Mouse (Mus musculus) lung, embryonic 15.5 days (tissue): Measurements from ENCODE around the gene Mepe. TPM values are rescaled to one million over a fixed set of nuclear protein-coding genes. Genes with fewer than 3 reads are reported as not detected.

Experiments
- ATAC-seq: fragments of 200-750 bp; cut with Nextera tagmentation; 2 replicates; pipeline ENCODE4 v1.8.0; 2017; ENCODE audit warnings: moderate number of reproducible peaks, borderline replicate concordance; ENCODE audit not compliant: low FRiP score, low TSS enrichment; ENCODE audit errors: extremely low read depth
- H3K27ac ChIP-seq: fragments of 300-500 bp; sonication (generic); 2 replicates; pipeline ENCODE4 v1.5.1; 2015; ENCODE audit warnings: moderate library complexity, mild to moderate bottlenecking, inconsistent platforms
- H3K27me3 ChIP-seq: fragments of 300-500 bp; sonication (generic); 2 replicates; pipeline ENCODE4 v1.6.1; 2015; ENCODE audit warnings: inconsistent platforms
- H3K36me3 ChIP-seq: fragments of 300-500 bp; sonication (generic); 2 replicates; pipeline ENCODE4 v1.6.1; 2015; ENCODE audit warnings: inconsistent platforms
- H3K4me1 ChIP-seq: fragments of 300-500 bp; sonication (generic); 2 replicates; pipeline ENCODE4 v1.6.1; 2015; ENCODE audit warnings: inconsistent platforms
- H3K4me2 ChIP-seq: fragments of 300-500 bp; sonication (generic); 2 replicates; pipeline ENCODE4 v1.6.1; 2015; ENCODE audit warnings: inconsistent platforms, mild to moderate bottlenecking, moderate library complexity
- H3K4me3 ChIP-seq: fragments of 300-500 bp; sonication (generic); 2 replicates; pipeline ENCODE4 v1.5.1; 2015; ENCODE audit warnings: mild to moderate bottlenecking, inconsistent platforms
- H3K9ac ChIP-seq: fragments of 300-500 bp; sonication (generic); 2 replicates; pipeline ENCODE4 v1.6.1; 2015; ENCODE audit warnings: inconsistent platforms
- H3K9me3 ChIP-seq: fragments of 300-500 bp; sonication (generic); 2 replicates; pipeline ENCODE4 v1.6.1; 2016; ENCODE audit warnings: inconsistent platforms
- WGBS: fragments of 180-500 bp; shearing (Covaris S2); methylation state at CpG from one replicate; pipeline ENCODE4 v1.1.7; 2015; 5-methylcytosine and 5-hydroxymethylcytosine counted together
- polyA plus RNA-seq: library from polyadenylated mRNA; unstranded; fragments of >200 nt; fragmentation: Nextera tagmentation; extraction: Ambion mirVana; gene quantifications from 2 replicates; pipeline ENCODE4 v1.2.1, GENCODE M21; 2015

The Mepe gene
- not detected in 2 replicates for polyA plus RNA-seq

- Histone ChIP-seq H3K9ac (no peak within 1 kb of the TSS), H3K27me3 (no peaks in the 10 kb centered on the region), H3K9me3 (no peaks in the 10 kb centered on the region), H3K4me2 (no peak within 1 kb of the TSS), H3K36me3 (no peaks in the 10 kb centered on the region), H3K4me1 (no peaks in the 10 kb centered on the region), H3K4me3 (no peak within 1 kb of the TSS), H3K27ac (no peak within 1 kb of the TSS)
- no peak for ATAC-seq
- WGBS = 85% methylated on average over 6 of the region's 6 CpGs
Observed at GRCm38 (mm10) chr5:104325029-104325428, at the start of gene Mepe. Mepe (plus strand) TSS chr5:104325329.

- WGBS = 70% methylated on average over 6 of the region's 6 CpGs
- H3K27me3 ChIP-seq = no peaks in the 10 kb centered on the region
- H3K4me2 ChIP-seq = no peak overlapping the region
- no peaks in the 10 kb centered on the region for H3K9me3 ChIP-seq
- H3K4me3 ChIP-seq = no peak overlapping the region
- H3K36me3 ChIP-seq = no peaks in the 10 kb centered on the region
- no peak overlapping the region for H3K9ac ChIP-seq
- no peak for ATAC-seq
- H3K4me1 ChIP-seq = no peaks in the 10 kb centered on the region
- no peak overlapping the region for H3K27ac ChIP-seq
Observed at GRCm38 (mm10) chr5:104294201-104294600, 30.9 kb upstream of the Mepe start.

- Histone ChIP-seq H3K4me1 (no peaks in the 10 kb centered on the region), H3K36me3 (no peaks in the 10 kb centered on the region), H3K27me3 (no peaks in the 10 kb centered on the region), H3K4me3 (no peak within 1 kb of the TSS), H3K4me2 (no peak within 1 kb of the TSS), H3K9ac (no peak within 1 kb of the TSS), H3K9me3 (no peaks in the 10 kb centered on the region), H3K27ac (no peak within 1 kb of the TSS)
- 35% methylated on average over 6 of the region's 6 CpGs for WGBS
- ATAC-seq = no peak
Observed at GRCm38 (mm10) chr5:104298994-104299393, 26.1 kb upstream of the Mepe start, which contains the start of gene Ibsp. Ibsp (plus strand) TSS chr5:104299171.

- Histone ChIP-seq H3K36me3 (no peaks in the 10 kb centered on the region), H3K27ac (no peak overlapping the region), H3K4me2 (no peak overlapping the region), H3K27me3 (no peaks in the 10 kb centered on the region), H3K9me3 (no peaks in the 10 kb centered on the region), H3K4me3 (no peak overlapping the region), H3K9ac (no peak overlapping the region), H3K4me1 (no peaks in the 10 kb centered on the region)
- 33% methylated on average over 1 of the region's 1 CpGs for WGBS
- ATAC-seq = no peak
Observed at GRCm38 (mm10) chr5:104314073-104314472, 11.1 kb upstream of the Mepe start.

GRCm38 (mm10) chr5:104326884-104327283, 1.8 kb downstream of the Mepe start:
- H3K27me3 ChIP-seq = no peaks in the 10 kb centered on the region
- no peak overlapping the region for H3K27ac ChIP-seq
- H3K4me3 ChIP-seq = no peak overlapping the region
- H3K9me3 ChIP-seq = no peaks in the 10 kb centered on the region
- no peak overlapping the region for H3K9ac ChIP-seq
- 52% methylated on average over 4 of the region's 4 CpGs for WGBS
- no peak overlapping the region for H3K4me2 ChIP-seq
- H3K36me3 ChIP-seq = no peaks in the 10 kb centered on the region
- ATAC-seq = no peak
- no peaks in the 10 kb centered on the region for H3K4me1 ChIP-seq

GRCm38 (mm10) chr5:104327389-104327788, 2.3 kb downstream of the Mepe start:
- WGBS = 67% methylated on average over 8 of the region's 8 CpGs
- Histone ChIP-seq H3K9me3 (no peaks in the 10 kb centered on the region), H3K4me2 (no peak overlapping the region), H3K36me3 (no peaks in the 10 kb centered on the region), H3K27me3 (no peaks in the 10 kb centered on the region), H3K4me3 (no peak overlapping the region), H3K27ac (no peak overlapping the region), H3K4me1 (no peaks in the 10 kb centered on the region), H3K9ac (no peak overlapping the region)
- ATAC-seq = no peak

- peaks cover 3% of the 10 kb centered on the region for H3K4me1 ChIP-seq
- no peak overlapping the region for H3K4me2 ChIP-seq
- H3K27ac ChIP-seq = no peak overlapping the region
- H3K4me3 ChIP-seq = no peak overlapping the region
- no peaks in the 10 kb centered on the region for H3K36me3 ChIP-seq
- H3K27me3 ChIP-seq = no peaks in the 10 kb centered on the region
- H3K9ac ChIP-seq = no peak overlapping the region
- no peaks in the 10 kb centered on the region for H3K9me3 ChIP-seq
- ATAC-seq = no peak
Observed at GRCm38 (mm10) chr5:104327876-104328275, 2.7 kb downstream of the Mepe start.

GRCm38 (mm10) chr5:104328317-104328850, 3.3 kb downstream of the Mepe start:
- Histone ChIP-seq H3K36me3 (no peaks in the 10 kb centered on the region), H3K27me3 (no peaks in the 10 kb centered on the region), H3K9ac (no peak overlapping the region), H3K9me3 (no peaks in the 10 kb centered on the region), H3K4me1 (peaks cover 8% of the 10 kb centered on the region), H3K27ac (no peak overlapping the region), H3K4me2 (no peak overlapping the region), H3K4me3 (no peak overlapping the region)
- WGBS = 69% methylated on average over 4 of the region's 4 CpGs
- peak; percentile 39; the same call in 1 of the 2 replicates for ATAC-seq

GRCm38 (mm10) chr5:104329381-104329780, 4.3 kb downstream of the Mepe start:
- Histone ChIP-seq H3K4me3 (no peak overlapping the region), H3K4me2 (no peak overlapping the region), H3K9ac (no peak overlapping the region), H3K9me3 (no peaks in the 10 kb centered on the region), H3K27ac (no peak overlapping the region), H3K27me3 (no peaks in the 10 kb centered on the region), H3K4me1 (peaks cover 8% of the 10 kb centered on the region), H3K36me3 (no peaks in the 10 kb centered on the region)
- ATAC-seq = no peak
- 74% methylated on average over 5 of the region's 5 CpGs for WGBS

GRCm38 (mm10) chr5:104330088-104330487, 5.0 kb downstream of the Mepe start:
- H3K4me3 ChIP-seq = no peak overlapping the region
- no peak for ATAC-seq
- H3K27me3 ChIP-seq = no peaks in the 10 kb centered on the region
- peaks cover 8% of the 10 kb centered on the region for H3K4me1 ChIP-seq
- no peak overlapping the region for H3K27ac ChIP-seq
- no peak overlapping the region for H3K9ac ChIP-seq
- 68% methylated on average over 5 of the region's 5 CpGs for WGBS
- H3K9me3 ChIP-seq = no peaks in the 10 kb centered on the region
- no peaks in the 10 kb centered on the region for H3K36me3 ChIP-seq
- H3K4me2 ChIP-seq = no peak overlapping the region

- Histone ChIP-seq H3K27ac (no peak overlapping the region), H3K4me3 (no peak overlapping the region), H3K9ac (no peak overlapping the region), H3K4me2 (no peak overlapping the region), H3K9me3 (no peaks in the 10 kb centered on the region), H3K27me3 (no peaks in the 10 kb centered on the region), H3K4me1 (peaks cover 8% of the 10 kb centered on the region), H3K36me3 (no peaks in the 10 kb centered on the region)
- ATAC-seq = no peak
- 27% methylated on average over 3 of the region's 3 CpGs for WGBS
Observed at GRCm38 (mm10) chr5:104332296-104332695, 7.2 kb downstream of the Mepe start.

GRCm38 (mm10) chr5:104333231-104333640, 8.1 kb downstream of the Mepe start:
- Histone ChIP-seq H3K36me3 (no peaks in the 10 kb centered on the region), H3K4me3 (no peak overlapping the region), H3K9me3 (no peaks in the 10 kb centered on the region), H3K9ac (no peak overlapping the region), H3K4me2 (peak overlapping the region; percentile 43), H3K27me3 (no peaks in the 10 kb centered on the region), H3K27ac (0 out of 2 replicates have a peak overlapping the region, but pooled peaks have one; percentile 24), H3K4me1 (peaks cover 8% of the 10 kb centered on the region)
- WGBS = 18% methylated on average over 7 of the region's 7 CpGs
- ATAC-seq = peak; percentile 67; the same call in 1 of the 2 replicates

- no peak overlapping the region for H3K9ac ChIP-seq
- no peak overlapping the region for H3K27ac ChIP-seq
- 74% methylated on average over 6 of the region's 6 CpGs for WGBS
- ATAC-seq = peak; percentile 42; the same call in 1 of the 2 replicates
- no peaks in the 10 kb centered on the region for H3K9me3 ChIP-seq
- H3K27me3 ChIP-seq = no peaks in the 10 kb centered on the region
- peaks cover 8% of the 10 kb centered on the region for H3K4me1 ChIP-seq
- no peak overlapping the region for H3K4me3 ChIP-seq
- H3K4me2 ChIP-seq = no peak overlapping the region
- no peaks in the 10 kb centered on the region for H3K36me3 ChIP-seq
Observed at GRCm38 (mm10) chr5:104333643-104334042, 8.5 kb downstream of the Mepe start.
